Mouse (Mus musculus) gastrocnemius, postnatal 4 days (tissue): ENCODE data around the gene Coq5. TPM values are rescaled to one million over a fixed set of nuclear protein-coding genes. Genes with fewer than 3 reads are reported as not detected.
"Not testable (repeated sequence)": the region's sequence is repeated elsewhere in the genome, so short reads cannot be mapped to it uniquely, and the experiment has no call there.

ENCODE experiments used
- DNase-seq, 2 experiments: peaks; one replicate each; pipeline ENCODE4 v3.0.0; 2021 to 2022; ENCODE audit warnings: low spot score in 2 of 2, mixed read lengths in 2 of 2
- total RNA-seq, 2 experiments: library from RNA; stranded (reverse); gene quantifications; 2 replicates each; pipeline ENCODE4 v1.2.3; 2021

Coq5 gene
- total RNA-seq, 2 experiments from 2014 or later: 57.8 to 64.2 TPM

- not testable (repeated sequence) for DNase-seq
Observed at GRCm38 (mm10) chr5:115302190-115302589, 22.7 kb downstream of the Coq5 start.

DNA sequence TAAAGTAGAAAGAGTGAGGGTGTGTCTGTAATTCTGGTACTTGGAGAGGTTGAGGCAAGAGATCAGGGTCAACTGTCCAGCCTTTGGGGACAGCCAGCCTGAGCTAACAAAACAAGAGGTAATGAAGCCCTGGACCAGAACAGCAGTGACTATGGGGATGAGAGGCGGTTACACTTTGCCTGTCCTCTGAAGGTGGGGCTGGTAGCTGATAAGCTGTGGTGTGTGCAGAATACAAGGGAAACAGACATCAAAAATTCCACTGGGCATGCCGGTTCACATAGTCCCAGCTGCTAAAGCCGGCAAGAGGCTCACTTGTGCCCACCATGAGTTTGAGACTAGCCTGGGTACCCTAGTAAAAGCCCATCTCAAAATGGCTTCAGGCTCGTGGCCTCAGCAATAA, 32.9 kb downstream of the Coq5 start:
- DNase-seq: no peak

GRCm38 (mm10) chr5:115312816-115313667, 33.6 kb downstream of the Coq5 start:
- DNase-seq: no peak

DNA sequence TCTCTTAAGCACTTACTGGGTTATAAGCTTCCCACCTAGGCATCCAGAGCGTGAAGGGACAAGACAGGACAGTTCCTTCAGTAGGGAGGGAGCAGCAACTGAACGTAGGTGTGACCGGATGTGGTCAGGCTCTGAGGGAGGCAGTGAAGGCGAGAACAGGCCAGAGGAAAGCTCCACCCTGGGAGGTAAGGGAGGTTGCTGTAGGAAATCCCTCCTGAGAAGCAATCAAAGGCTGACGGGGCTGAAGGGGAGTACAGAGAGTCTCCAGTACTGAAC, 34.1 kb downstream of the Coq5 start:
- no peak for DNase-seq

- DNase-seq: peak in 1 of 2 experiments; percentile 22
Observed at GRCm38 (mm10) chr5:115316968-115317644, 37.6 kb downstream of the Coq5 start.

DNA sequence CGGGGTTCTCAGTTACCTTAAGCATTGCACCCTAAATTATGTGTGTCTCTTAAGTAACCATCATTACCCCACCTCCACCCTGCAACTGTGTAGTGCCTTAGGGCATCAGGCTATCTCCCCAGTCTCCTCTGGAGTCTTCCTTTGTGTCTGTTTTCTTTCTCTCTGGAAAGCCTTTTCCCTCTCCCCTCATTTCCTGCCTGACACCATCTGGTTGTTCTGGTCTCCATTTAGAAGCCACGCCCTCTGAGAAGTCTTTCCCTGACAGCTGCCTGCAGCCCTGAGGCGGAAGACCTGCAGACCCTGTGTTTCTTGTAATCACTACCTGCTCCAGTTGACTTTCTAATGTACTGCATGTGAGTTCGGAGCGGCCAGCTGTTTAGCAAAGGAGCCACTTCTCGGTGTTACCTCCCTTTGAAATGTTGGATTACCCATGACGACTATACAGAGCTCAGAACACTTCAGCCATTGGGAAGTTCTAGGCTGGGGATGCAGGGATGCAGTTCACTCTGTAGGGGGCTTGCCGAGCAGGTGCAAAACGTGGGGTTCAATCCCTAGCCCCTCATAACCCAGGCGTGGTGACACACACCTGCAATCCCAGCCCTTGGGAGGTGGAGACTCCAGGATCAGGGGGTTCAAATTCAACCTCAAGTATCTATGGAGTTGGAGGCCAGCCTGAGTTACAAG, 38.3 kb downstream of the Coq5 start:
- no peak for DNase-seq

DNA sequence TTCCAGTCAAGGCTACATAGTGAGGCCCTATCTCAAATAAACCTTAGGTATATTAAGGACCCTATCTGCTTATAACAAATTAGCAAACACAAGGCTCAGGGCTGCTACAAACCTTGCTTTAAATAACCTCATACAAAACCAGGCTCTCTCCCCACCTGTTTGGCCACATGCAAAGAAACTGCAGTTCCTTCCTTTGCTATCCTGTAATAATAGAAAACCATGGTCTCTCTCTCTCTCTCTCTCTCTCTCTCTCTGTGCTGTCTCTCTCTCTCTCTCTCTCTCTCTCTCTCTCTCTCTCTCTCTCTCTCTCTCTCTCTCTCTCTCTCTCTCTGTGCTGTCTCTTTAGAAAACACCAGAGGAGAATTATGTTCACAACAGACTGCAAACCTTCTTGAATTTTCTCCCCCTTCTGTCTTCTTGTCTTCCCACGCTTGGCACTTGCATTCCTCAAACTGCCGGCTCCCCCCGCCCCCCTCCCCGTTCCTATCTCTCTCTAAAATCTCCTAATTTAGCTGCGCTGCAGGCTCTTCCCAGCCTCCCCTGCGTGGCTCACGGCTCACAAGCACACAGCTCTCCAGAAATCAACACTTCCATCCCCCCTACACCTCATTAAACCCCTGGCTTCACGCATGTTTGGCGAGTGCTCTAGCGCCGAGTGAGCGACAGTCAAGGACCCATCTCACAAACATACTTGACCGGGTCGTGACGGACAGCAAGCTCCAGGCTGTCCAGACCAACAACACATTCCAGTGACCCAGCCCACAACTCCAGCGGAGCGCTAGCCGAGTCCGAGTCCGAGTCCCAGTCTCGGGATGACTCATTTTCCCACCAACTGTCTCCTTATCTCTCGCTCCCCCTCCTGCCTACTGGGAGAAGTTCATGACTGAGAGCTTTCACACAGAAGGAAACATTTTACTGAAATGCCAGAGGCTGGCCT, 39.8 kb downstream of the Coq5 start:
- peak; percentile 52 to 74 for DNase-seq

GRCm38 (mm10) chr5:115326256-115326831, 46.9 kb downstream of the Coq5 start:
- DNase-seq: no peak

DNA sequence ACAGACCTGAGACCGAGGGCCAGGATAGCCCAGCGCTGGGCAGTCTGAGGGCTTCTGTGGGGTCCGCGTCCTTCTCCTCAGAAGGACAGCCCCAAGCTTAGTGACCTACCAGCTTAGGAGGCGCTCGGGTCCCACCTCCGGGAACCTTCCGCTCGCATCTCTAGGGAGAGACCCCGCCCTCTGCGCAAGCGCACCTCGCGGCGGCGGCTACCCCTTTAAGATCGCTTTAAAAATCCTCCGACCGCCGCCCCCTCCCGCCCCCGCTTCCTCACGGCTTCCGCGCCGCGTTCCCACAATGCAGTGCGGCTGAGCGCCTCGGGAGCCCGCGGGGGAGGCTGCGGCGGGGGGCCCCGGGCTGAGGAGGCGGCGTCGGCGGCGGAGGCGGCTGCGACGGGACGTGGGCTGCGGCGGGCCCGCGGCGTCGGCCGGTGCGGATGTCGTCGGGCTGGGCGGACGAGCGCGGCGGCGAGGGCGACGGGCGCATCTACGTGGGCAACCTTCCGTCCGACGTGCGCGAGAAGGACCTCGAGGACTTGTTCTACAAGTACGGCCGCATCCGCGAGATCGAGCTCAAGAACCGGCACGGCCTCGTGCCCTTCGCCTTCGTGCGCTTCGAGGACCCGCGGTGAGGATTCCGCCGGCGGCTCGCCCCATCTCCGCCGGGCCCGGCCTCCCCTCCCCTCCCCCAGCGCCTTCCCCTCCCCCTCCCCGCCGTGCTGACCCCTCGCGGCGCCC, 47.6 kb downstream of the Coq5 start, which contains the start of gene Srsf9:
Srsf9 (plus strand) TSS at position 303 of the 735 bp plus-strand sequence.
- DNase-seq: peak; percentile 92 to 97

DNA sequence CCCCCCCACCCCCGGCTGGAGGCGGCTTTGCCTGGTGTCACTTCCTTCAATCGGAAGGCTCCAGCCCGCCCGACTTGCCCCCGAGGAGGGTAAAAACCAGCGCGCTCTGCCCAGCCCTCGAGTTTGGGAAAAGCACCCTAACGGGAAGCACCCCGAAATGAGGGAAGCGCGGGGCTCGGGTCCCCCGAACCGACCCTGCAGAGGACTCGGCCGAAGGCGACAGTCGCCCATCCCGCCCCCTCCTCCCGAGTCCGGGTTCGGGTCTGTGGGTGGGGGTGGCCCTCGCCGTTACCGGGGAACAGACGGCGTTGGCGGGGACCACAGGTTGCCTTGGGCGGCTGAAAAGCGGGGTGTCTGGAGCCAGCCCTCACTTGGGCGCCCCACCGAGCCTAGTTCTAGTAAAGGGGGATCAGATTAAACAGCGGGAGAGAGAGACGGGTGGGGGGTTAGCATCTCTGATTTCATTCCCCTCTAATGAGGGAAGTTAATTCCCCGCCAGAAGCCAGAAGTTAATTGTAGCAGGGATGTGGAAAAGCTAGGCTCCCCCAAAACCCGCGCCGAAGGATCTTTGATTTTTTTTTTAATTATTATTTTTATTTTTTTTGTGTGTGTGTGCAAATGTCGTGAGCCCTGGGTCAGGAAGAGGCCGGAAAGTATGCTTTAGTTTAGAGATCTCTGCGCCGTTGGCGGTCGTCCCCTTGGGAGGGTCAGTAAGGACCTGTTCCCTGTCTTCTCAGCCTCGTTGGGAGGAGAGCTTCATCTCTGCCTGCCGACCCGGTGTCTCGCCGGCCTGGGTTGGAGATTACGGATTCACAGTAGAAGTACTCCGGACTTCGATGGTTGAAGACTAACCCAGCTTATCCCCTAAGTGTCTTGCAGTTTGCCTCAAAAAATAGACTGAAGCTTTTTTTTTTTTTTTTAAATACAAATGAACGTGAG, 48.4 kb downstream of the Coq5 start:
- DNase-seq: peak; percentile 33 to 37

GRCm38 (mm10) chr5:115330955-115331354, 51.5 kb downstream of the Coq5 start:
- no peak for DNase-seq

- DNase-seq: no peak
Observed at GRCm38 (mm10) chr5:115333626-115334025, 54.2 kb downstream of the Coq5 start.

DNA sequence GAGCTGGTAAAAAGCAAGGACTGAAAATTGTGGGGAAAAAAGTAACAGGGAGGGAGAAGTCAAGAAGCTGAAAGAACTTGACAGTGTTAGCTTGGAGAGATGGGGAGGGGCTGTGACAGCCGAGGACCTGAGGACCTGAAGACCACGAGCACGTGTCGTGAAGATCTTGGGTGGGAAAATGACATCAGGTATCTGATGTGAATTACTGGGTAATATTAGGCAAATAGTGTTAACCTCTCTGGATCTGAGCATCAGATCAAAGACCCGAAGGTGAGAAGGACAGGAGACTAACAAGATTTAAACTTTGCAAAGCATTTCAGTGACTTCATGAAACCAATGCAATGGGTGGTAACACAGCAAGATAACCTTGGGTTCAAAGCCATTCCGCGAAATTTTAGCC, 60.5 kb downstream of the Coq5 start:
- no peak for DNase-seq

GRCm38 (mm10) chr5:115340577-115341313, 61.3 kb downstream of the Coq5 start, which contains the start of the genes Gatc and Triap1:
Gene Gatc, minus strand, starts transcription at chr5:115341178.
Gene Triap1, plus strand, starts transcription at chr5:115341225.
- peak; percentile 81 to 92 for DNase-seq

DNA sequence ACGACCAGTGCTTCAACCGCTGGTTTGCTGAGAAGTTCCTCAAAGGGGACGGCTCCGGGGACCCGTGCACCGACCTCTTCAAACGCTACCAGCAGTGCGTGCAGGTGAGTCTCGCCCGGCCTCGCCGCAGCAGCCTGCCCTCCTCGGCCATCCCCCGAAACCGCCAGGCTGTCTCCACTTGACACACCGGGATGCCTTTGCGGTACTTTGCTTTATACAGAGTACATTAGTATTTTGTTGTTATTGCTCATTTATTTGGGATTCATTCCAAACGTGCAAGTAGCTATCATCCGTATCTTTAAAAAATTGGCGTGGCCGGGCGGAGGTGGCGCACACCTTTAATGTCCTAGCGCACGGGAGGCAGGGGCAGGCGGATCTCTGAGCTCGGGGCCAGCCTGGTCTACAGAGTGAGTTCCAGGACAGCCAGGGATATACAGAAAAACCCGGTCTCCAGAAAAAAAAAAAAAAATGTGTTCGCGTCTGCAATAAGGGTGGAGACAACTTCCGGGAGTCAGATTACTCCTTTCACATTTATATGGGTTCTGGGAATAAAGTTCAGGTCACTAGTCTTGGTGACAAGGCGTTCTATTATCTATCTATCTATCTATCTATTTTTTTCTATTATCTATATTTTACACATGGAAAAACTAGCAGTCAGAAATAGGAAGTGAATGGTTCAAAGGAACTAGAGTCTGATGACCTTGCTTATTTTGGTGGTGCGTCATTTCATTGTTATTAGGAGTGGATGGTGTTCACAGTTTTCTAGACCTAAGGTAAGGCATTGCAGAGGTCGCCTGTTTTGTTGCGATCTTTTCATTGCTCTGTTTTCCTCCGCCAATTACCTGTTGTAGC, 62.1 kb downstream of the Coq5 start:
- no peak for DNase-seq
